In genomic region chrX:7610536-7611258, GRCm38 (mm10) we compare ENCODE assay signal across 9 mouse cellular contexts. TPM values are rescaled to one million over a fixed set of nuclear protein-coding genes. Genes with fewer than 3 reads are reported as not detected.
A peak's percentile ranks its signal among the peaks of the same experiment; 100 is the strongest.
DNase-seq lines count a peak whose midpoint lies in the region; ATAC-seq and TF ChIP-seq lines count a peak whose summit lies in the region.
"Had no signal": no experiment of that assay in that cellular context is flagged by ENCODE, and none has a peak within 500 bp of the region (broad histone marks: within the 10 kb centered on the region; RNA-seq: fewer than 3 reads in every experiment).

No protein-coding gene starts in this region.

- no peaks in the 10 kb centered on the region for H3K27me3 ChIP-seq in kidney, postnatal 0 days (ENCODE audit: insufficient read depth, low read length)
- no peaks in the 10 kb centered on the region for H3K27me3 ChIP-seq in forebrain, embryonic 16.5 days (replicated peaks; ENCODE audit: control insufficient read depth, insufficient read depth, low read length)
- H3K27me3 ChIP-seq in liver, embryonic 14.5 days (ENCODE audit: control insufficient read depth, insufficient read depth, low read length), result peaks cover 4% of the 10 kb centered on the region; the same call in 1 of the 2 replicates
- H3K27me3 ChIP-seq in stomach, embryonic 14.5 days (ENCODE audit: control insufficient read depth, insufficient read depth, low read length), result no peaks in the 10 kb centered on the region

- TF ChIP-seq CTCF in kidney, postnatal 0 days (IDR thresholded peaks at IDR 0.05; ENCODE audit: low read depth), result no peak
- TF ChIP-seq CTCF in liver, embryonic 14.5 days (IDR thresholded peaks at IDR 0.05; ENCODE audit: low read depth), result no peak

- H3K4me1 ChIP-seq in kidney, postnatal 0 days (replicated peaks; ENCODE audit: insufficient read depth, low read length), result no peaks in the 10 kb centered on the region
- no peaks in the 10 kb centered on the region for H3K4me1 ChIP-seq in forebrain, embryonic 16.5 days (replicated peaks; ENCODE audit: control insufficient read depth, insufficient read depth, low read length)
- peaks cover 0 to under 1% of the 10 kb centered on the region in 2 experiments; a peak in 1 of 4 replicates for H3K4me1 ChIP-seq in liver, embryonic 14.5 days (replicated peaks; ENCODE audit: control insufficient read depth in 2 of 2, insufficient read depth in 2 of 2, low read length in 1 of 2)
- H3K4me1 ChIP-seq in stomach, embryonic 14.5 days (ENCODE audit: control insufficient read depth, insufficient read depth, low read length), result no peaks in the 10 kb centered on the region

- WGBS in kidney, postnatal 0 days, result 33% methylated on average over 26 of the region's 26 CpGs
- 25% methylated on average over 26 of the region's 26 CpGs for WGBS in forebrain, embryonic 16.5 days
- WGBS in liver, embryonic 14.5 days (ENCODE audit: insufficient replicate concordance), result 20% methylated on average over 26 of the region's 26 CpGs
- 23% methylated on average over 26 of the region's 26 CpGs for WGBS in stomach, embryonic 14.5 days

- H3K9ac ChIP-seq in kidney, postnatal 0 days (ENCODE audit: low read depth, low read length), result 0 out of 2 replicates have a peak overlapping the region, but pooled peaks have one; percentile 37
- peak overlapping the region; percentile 64 for H3K9ac ChIP-seq in forebrain, embryonic 16.5 days (replicated peaks; ENCODE audit: low read depth, low read length)
- no peak overlapping the region for H3K9ac ChIP-seq in liver, embryonic 14.5 days (replicated peaks)
- no peak overlapping the region for H3K9ac ChIP-seq in stomach, embryonic 14.5 days (replicated peaks; ENCODE audit: low read depth, low read length)

- no peak for ATAC-seq in kidney, postnatal 0 days (replicated peaks; ENCODE audit: low FRiP score, low read depth)
- peak; percentile 71 for ATAC-seq in forebrain, embryonic 16.5 days
- no peak for ATAC-seq in liver, embryonic 14.5 days (ENCODE audit: insufficient read depth)
- no peak for ATAC-seq in stomach, embryonic 14.5 days (ENCODE audit: insufficient number of reproducible peaks, insufficient read depth, low FRiP score, low read depth)
- ATAC-seq: Patski had no signal

- DNase-seq in kidney, postnatal 0 days (ENCODE audit: low spot score), result peak; percentile 2
- no peak for DNase-seq in kidney, adult 18-20 months
- peak; percentile 26 to 42 for DNase-seq in cerebellum, adult 18-20 months
- no peak for DNase-seq in liver, embryonic 14.5 days (ENCODE audit: low read depth in 3 of 3, low spot score in 3 of 3)
- DNase-seq in urinary bladder, postnatal 14 days (ENCODE audit: low spot score), result no peak
- DNase-seq in adrenal gland, postnatal 25 days, result no peak

- TF ChIP-seq EP300 in liver, embryonic 14.5 days (IDR thresholded peaks at IDR 0.05; ENCODE audit: low read depth), result no peak

- no peaks in the 10 kb centered on the region for H3K9me3 ChIP-seq in kidney, postnatal 0 days (replicated peaks; ENCODE audit: low read length)
- H3K9me3 ChIP-seq in forebrain, embryonic 16.5 days (ENCODE audit: control insufficient read depth, low read length), result no peaks in the 10 kb centered on the region; the same call in 1 of the 2 replicates
- H3K9me3 ChIP-seq in liver, embryonic 14.5 days (ENCODE audit: control insufficient read depth, low read length), result no peaks in the 10 kb centered on the region
- no peaks in the 10 kb centered on the region for H3K9me3 ChIP-seq in stomach, embryonic 14.5 days (ENCODE audit: control insufficient read depth, low read depth, low read length)

- H3K36me3 ChIP-seq in kidney, postnatal 0 days (ENCODE audit: insufficient read depth, low read length), result no peaks in the 10 kb centered on the region
- no peaks in the 10 kb centered on the region for H3K36me3 ChIP-seq in forebrain, embryonic 16.5 days (ENCODE audit: control insufficient read depth, insufficient read depth)
- no peaks in the 10 kb centered on the region for H3K36me3 ChIP-seq in liver, embryonic 14.5 days (replicated peaks; ENCODE audit: control insufficient read depth, insufficient read depth, low read depth)
- H3K36me3 ChIP-seq in stomach, embryonic 14.5 days (ENCODE audit: control insufficient read depth, insufficient read depth, low read length), result no peaks in the 10 kb centered on the region

- peak overlapping the region; percentile 61 for H3K4me2 ChIP-seq in kidney, postnatal 0 days (ENCODE audit: low read length)
- peak overlapping the region; percentile 72 for H3K4me2 ChIP-seq in forebrain, embryonic 16.5 days (ENCODE audit: low read length)
- H3K4me2 ChIP-seq in liver, embryonic 14.5 days (ENCODE audit: low read depth), result peak overlapping the region; percentile 24
- H3K4me2 ChIP-seq in stomach, embryonic 14.5 days (replicated peaks; ENCODE audit: low read depth, low read length), result peak overlapping the region; percentile 66

- peak overlapping the region; percentile 28 for H3K4me3 ChIP-seq in kidney, postnatal 0 days (replicated peaks; ENCODE audit: low read depth, low read length)
- peak overlapping the region; percentile 48 for H3K4me3 ChIP-seq in forebrain, embryonic 16.5 days (replicated peaks; ENCODE audit: low read length)
- no peak overlapping the region for H3K4me3 ChIP-seq in liver, embryonic 14.5 days (ENCODE audit: insufficient read depth in 1 of 2, low read depth in 2 of 2, low read length in 2 of 2)
- peak overlapping the region; percentile 27 for H3K4me3 ChIP-seq in stomach, embryonic 14.5 days (ENCODE audit: low read depth, low read length)

- no peak overlapping the region for H3K27ac ChIP-seq in kidney, postnatal 0 days
- no peak overlapping the region for H3K27ac ChIP-seq in forebrain, embryonic 16.5 days (ENCODE audit: low read length)
- no peak overlapping the region for H3K27ac ChIP-seq in liver, embryonic 14.5 days
- H3K27ac ChIP-seq in stomach, embryonic 14.5 days (ENCODE audit: low read length), result no peak overlapping the region

RNA-seq across cellular contexts. Expression of gene Cacna1f, which starts 3.8 kb away (rescaled TPM):
- polyA plus RNA-seq in kidney, postnatal 0 days (2015; fragmentation: Nextera tagmentation; extraction: Ambion mirVana), result 0.04 TPM in 1 of 2 replicates, not detected in the other
- polyA plus RNA-seq in forebrain, embryonic 16.5 days (2015; fragmentation: Nextera tagmentation; extraction: Ambion mirVana), result 0.06 and 0.16 TPM in 2 replicates
- 0.04 and 0.06 TPM in 2 replicates for polyA plus RNA-seq in liver, embryonic 14.5 days (2012; rRNA removed)
- 0.03 and 0.11 TPM in 2 replicates for polyA plus RNA-seq in liver, embryonic 14.5 days (2014; fragmentation: Nextera tagmentation; extraction: Ambion mirVana)
- 0.13 TPM in 1 of 2 replicates, not detected in the other for polyA plus RNA-seq in stomach, embryonic 14.5 days (2014; fragmentation: Nextera tagmentation; extraction: Ambion mirVana)
- not detected in 2 replicates for total RNA-seq in adrenal gland, postnatal 25 days (2021)
- polyA plus RNA-seq: Patski had no signal

RNA-seq across cellular contexts. Expression of gene Ccdc22, which starts 5.4 kb away (rescaled TPM):
- polyA plus RNA-seq in kidney, postnatal 0 days (2015; fragmentation: Nextera tagmentation; extraction: Ambion mirVana), result 27.8 and 29.2 TPM in 2 replicates
- polyA plus RNA-seq in forebrain, embryonic 16.5 days (2015; fragmentation: Nextera tagmentation; extraction: Ambion mirVana), result 40.5 and 43.9 TPM in 2 replicates
- 9.0 TPM in 2 replicates for polyA plus RNA-seq in liver, embryonic 14.5 days (2012; rRNA removed)
- polyA plus RNA-seq in liver, embryonic 14.5 days (2014; fragmentation: Nextera tagmentation; extraction: Ambion mirVana), result 16.7 and 19.0 TPM in 2 replicates
- polyA plus RNA-seq in stomach, embryonic 14.5 days (2014; fragmentation: Nextera tagmentation; extraction: Ambion mirVana), result 26.2 and 29.4 TPM in 2 replicates
- total RNA-seq in adrenal gland, postnatal 25 days (2021), result 30.3 and 32.3 TPM in 2 replicates

RNA-seq across cellular contexts. Expression of gene Syp, which starts 27.6 kb away (rescaled TPM):
- 1.3 and 1.4 TPM in 2 replicates for polyA plus RNA-seq in kidney, postnatal 0 days (2015; fragmentation: Nextera tagmentation; extraction: Ambion mirVana)
- polyA plus RNA-seq in forebrain, embryonic 16.5 days (2015; fragmentation: Nextera tagmentation; extraction: Ambion mirVana), result 120 and 161 TPM in 2 replicates
- polyA plus RNA-seq in liver, embryonic 14.5 days (2012; rRNA removed), result 0.34 and 0.39 TPM in 2 replicates
- 0.05 and 0.25 TPM in 2 replicates for polyA plus RNA-seq in liver, embryonic 14.5 days (2014; fragmentation: Nextera tagmentation; extraction: Ambion mirVana)
- 5.2 and 7.4 TPM in 2 replicates for polyA plus RNA-seq in stomach, embryonic 14.5 days (2014; fragmentation: Nextera tagmentation; extraction: Ambion mirVana)
- total RNA-seq in adrenal gland, postnatal 25 days (2021), result 28.5 and 34.6 TPM in 2 replicates

RNA-seq across cellular contexts. Expression of gene Ppp1r3f, which starts 36.6 kb away (rescaled TPM):
- 1.4 and 1.6 TPM in 2 replicates for polyA plus RNA-seq in kidney, postnatal 0 days (2015; fragmentation: Nextera tagmentation; extraction: Ambion mirVana)
- polyA plus RNA-seq in forebrain, embryonic 16.5 days (2015; fragmentation: Nextera tagmentation; extraction: Ambion mirVana), result 4.1 and 4.6 TPM in 2 replicates
- 0.42 and 0.56 TPM in 2 replicates for polyA plus RNA-seq in liver, embryonic 14.5 days (2012; rRNA removed)
- 0.06 TPM in 2 replicates for polyA plus RNA-seq in liver, embryonic 14.5 days (2014; fragmentation: Nextera tagmentation; extraction: Ambion mirVana)
- polyA plus RNA-seq in stomach, embryonic 14.5 days (2014; fragmentation: Nextera tagmentation; extraction: Ambion mirVana), result 1.9 TPM in 2 replicates
- 4.2 and 4.6 TPM in 2 replicates for total RNA-seq in adrenal gland, postnatal 25 days (2021)

RNA-seq across cellular contexts. Expression of gene Foxp3, which starts 37.3 kb away (rescaled TPM):
- polyA plus RNA-seq in kidney, postnatal 0 days (2015; fragmentation: Nextera tagmentation; extraction: Ambion mirVana), result 0.04 TPM in 1 of 2 replicates, not detected in the other
- polyA plus RNA-seq in forebrain, embryonic 16.5 days (2015; fragmentation: Nextera tagmentation; extraction: Ambion mirVana), result 0.11 and 0.16 TPM in 2 replicates
- not detected in 2 replicates for polyA plus RNA-seq in liver, embryonic 14.5 days (2012; rRNA removed)
- polyA plus RNA-seq in liver, embryonic 14.5 days (2014; fragmentation: Nextera tagmentation; extraction: Ambion mirVana), result not detected in 2 replicates
- 0.07 TPM in 1 of 2 replicates, not detected in the other for polyA plus RNA-seq in stomach, embryonic 14.5 days (2014; fragmentation: Nextera tagmentation; extraction: Ambion mirVana)
- not detected in 2 replicates for total RNA-seq in adrenal gland, postnatal 25 days (2021)

Comparison
In these comparisons a context has a peak if more than half of its experiments do, and no peak if none do; other contexts are left out.
1. DNase-seq: peak in kidney, postnatal 0 days (single experiment) and cerebellum, adult 18-20 months (2 of 2); none in kidney, adult 18-20 months (single experiment), liver, embryonic 14.5 days (0 of 3), urinary bladder, postnatal 14 days (single experiment) and adrenal gland, postnatal 25 days (single experiment).
2. H3K4me3 ChIP-seq: peak in kidney, postnatal 0 days (single experiment), forebrain, embryonic 16.5 days (single experiment) and stomach, embryonic 14.5 days (single experiment); none in liver, embryonic 14.5 days (0 of 2).
3. H3K9ac ChIP-seq: peak in kidney, postnatal 0 days (single experiment) and forebrain, embryonic 16.5 days (single experiment); none in liver, embryonic 14.5 days (single experiment) and stomach, embryonic 14.5 days (single experiment).
4. RNA of gene Syp, which starts 27.6 kb away (polyA plus RNA-seq): 120 to 161 TPM in forebrain, embryonic 16.5 days; 5.2 to 7.4 TPM in stomach, embryonic 14.5 days, 1.3 to 1.4 TPM in kidney, postnatal 0 days and 0.05 to 0.39 TPM in liver, embryonic 14.5 days; every median in the first group is over 10 times any median in the second.
5. Peak in every context shown above with its lines, with median percentiles within 50 percentile points of each other: H3K4me2 ChIP-seq.